Mouse (Mus musculus): ENCODE results near the gene Plekhm1.
"Not testable (repeated sequence)": the region's sequence is repeated elsewhere in the genome, so short reads cannot be mapped to it uniquely, and the experiment has no call there.

Plekhm1 gene

GRCm38 (mm10) chr11:103339414-103340119 is 72.9 kb downstream of the Plekhm1 start:
- no peak for DNase-seq (ENCODE audit: low spot score)

DNA sequence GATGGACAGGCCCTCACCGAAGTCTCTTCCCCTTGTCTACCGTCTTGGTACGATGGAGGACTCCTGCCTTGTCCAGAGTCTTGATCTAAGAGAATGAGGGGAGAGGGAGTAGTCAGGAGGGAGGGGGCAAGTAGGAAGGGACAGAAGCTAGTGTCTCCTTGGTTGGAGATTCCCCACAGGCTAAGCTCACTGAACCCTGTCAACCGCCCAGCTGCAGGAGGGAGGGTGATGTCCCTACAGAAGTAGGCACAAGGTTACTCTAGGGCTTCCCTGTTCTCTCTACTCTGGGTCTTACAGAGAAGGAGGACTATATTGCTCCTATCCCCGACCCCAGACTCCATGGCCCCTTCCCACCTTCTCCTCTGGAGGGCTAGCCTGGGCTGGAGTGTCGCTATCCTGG is 73.8 kb downstream of the Plekhm1 start:
- DNase-seq (ENCODE audit: low spot score), result no peak

DNA sequence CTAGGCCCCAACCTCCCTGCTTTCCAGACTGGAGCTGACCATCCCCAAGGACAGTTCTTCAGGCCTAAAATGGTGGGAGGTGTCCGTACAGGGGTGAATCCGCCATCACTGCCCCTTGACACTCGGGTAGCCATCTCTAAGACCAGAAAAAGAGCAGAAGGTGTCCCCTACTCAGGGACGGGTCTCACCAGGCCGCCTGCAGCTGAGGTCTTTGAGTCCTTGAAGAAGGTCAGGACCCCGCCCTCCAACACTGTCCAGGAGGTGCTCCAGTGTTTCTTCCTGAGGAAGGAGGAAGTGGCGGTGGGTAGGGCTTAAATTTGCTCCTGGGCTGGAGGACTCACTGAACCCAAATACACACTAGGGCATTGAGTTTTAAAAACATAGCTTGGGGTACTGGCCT is 74.4 kb downstream of the Plekhm1 start:
- DNase-seq (ENCODE audit: low spot score), result no peak

DNA sequence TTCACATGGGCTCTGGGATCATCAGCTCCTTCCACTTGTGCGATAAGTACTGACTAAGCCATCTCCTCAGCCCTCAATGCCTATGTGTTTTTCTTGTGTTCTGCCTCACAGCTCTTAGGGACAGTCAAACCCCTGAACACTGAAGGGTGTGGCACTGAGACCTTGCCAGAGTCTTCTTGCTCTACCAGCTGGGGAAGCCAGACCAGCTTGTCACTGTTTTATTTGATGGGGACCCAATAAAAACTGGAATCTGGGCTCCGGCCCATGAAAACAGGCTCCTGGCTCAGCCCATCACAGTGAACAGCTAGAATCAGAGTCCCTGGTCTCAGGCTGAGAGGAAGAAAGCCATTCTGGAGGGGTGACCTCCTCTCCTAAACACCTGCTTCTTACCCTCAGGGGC is 75.3 kb downstream of the Plekhm1 start:
- DNase-seq (ENCODE audit: low spot score), result peak; percentile 25

- DNase-seq (ENCODE audit: low spot score), result peak; percentile 80
These were observed 76.9 kb downstream of the Plekhm1 start for GRCm38 (mm10) chr11:103335561-103335960.

GRCm38 (mm10) chr11:103334925-103335324 is 77.6 kb downstream of the Plekhm1 start:
- DNase-seq (ENCODE audit: low spot score), result peak; percentile 21

DNA sequence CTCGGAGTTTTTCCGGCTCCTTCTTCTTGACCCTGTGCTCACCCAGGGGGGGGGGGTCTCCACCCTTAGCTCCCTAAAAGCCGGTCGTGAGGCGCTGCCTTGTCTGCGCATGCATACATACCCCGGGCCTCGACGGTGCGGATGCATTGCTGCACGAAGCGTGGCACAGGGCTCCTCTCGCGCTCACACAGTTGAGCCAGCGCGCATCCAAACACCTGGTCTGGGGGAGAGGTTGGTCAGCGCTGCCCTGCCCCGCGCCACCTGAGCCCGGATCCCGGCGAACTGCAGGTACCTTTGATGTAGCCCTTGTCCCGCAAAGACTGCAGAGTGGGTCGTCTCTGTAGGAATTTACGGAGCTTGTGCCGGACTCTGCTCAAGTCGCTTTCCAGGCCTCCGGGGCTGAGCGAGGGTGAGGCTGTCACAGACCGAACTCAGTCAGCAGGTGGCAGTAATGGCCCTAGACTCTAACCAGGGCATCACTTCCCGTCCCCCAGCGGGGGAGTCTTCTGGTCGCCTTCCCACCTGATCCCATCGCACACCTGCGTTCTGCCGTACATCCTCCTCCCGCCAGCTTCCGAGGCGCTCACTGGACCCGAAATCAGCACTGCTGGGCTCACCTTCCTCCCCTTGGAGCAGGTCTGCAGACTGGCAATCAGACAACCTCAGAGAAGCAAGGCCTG is 78.6 kb downstream of the Plekhm1 start:
- peak; percentile 21 for DNase-seq (ENCODE audit: low spot score)

- DNase-seq (ENCODE audit: low spot score), result no peak
These were observed 79.4 kb downstream of the Plekhm1 start for GRCm38 (mm10) chr11:103332890-103333651.

GRCm38 (mm10) chr11:103332186-103332889 is 80.1 kb downstream of the Plekhm1 start:
- peak; percentile 78 for DNase-seq (ENCODE audit: low spot score)

DNA sequence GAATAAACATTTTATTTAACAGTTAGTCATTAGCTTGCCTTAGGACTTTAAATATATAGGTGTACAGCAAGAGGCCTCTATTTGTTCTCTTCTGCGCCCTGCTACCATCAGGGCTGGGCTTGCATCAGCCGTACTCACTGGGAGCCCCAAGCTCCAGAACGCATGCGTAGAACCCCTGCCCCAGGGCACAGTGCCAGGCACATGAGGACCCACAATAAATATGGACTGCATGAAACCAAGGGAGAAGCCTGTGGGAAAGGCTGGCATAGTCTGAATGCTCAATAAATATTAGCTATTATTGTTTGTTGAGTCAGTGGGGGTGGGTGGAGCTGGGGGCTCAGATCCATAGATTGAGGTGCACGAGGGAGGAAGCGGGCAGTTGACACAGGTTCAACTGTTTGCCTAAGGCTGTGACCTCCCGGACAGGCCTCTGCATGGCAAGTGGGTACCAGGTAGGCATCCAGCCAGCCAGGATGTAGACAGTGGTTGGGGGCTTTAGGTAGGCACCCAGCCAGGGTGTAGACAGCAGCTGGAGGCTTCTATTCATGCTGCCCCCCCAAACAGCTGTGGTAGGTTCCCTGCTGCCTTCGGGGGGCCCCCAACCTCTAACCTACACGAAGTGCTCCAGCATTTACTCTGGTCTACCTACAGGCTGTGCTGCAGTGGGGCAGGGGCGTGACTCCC is 80.8 kb downstream of the Plekhm1 start:
- no peak for DNase-seq (ENCODE audit: low spot score)

GRCm38 (mm10) chr11:103330651-103331319 is 81.7 kb downstream of the Plekhm1 start:
- no peak for DNase-seq (ENCODE audit: low spot score)

- peak; percentile 70 for DNase-seq (ENCODE audit: low spot score)
These were observed 85.5 kb downstream of the Plekhm1 start for GRCm38 (mm10) chr11:103326950-103327349.

- peak; percentile 78 for DNase-seq (ENCODE audit: low spot score)
These were observed 87.3 kb downstream of the Plekhm1 start for GRCm38 (mm10) chr11:103325172-103325571.

DNA sequence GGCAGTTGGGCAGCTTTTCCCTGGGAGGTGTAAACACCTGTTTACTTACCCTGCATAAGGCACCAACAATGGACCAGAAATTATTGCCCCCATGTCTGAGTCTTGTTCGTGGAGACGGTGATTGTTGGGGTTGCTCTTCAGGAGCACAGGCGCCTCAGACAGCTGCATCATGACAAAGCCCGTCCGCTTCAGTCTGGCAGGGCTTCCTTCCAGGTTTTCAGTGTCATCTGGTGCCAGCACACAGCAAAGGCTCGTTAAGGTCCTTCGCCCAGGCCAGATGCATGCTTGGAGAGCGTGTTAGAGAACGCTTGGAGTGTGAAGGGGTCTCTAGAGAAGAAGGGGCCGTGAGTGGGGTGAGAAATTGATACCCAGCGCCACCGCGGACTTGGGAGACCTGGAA is 87.8 kb downstream of the Plekhm1 start:
- DNase-seq (ENCODE audit: low spot score), result no peak

DNA sequence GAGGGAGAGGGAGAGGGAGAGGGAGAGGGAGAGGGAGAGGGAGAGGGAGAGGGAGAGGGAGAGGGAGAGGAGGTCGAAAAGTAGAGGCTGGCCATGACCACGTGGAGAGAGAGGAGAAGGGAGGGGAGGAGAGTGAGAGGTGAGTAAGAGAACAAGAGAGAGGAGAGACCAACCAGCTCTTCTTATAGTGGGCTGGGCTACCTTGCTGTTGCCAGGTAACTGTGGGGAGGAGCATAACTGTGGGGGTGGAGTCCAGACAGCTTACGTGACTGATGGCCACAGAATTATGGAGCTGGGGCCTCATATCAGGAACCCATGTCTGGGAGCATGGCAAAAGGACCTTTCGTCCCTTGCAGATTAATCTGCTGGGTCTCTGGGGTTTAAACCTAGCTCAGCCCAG is 89.7 kb downstream of the Plekhm1 start:
- not testable (repeated sequence) for DNase-seq (ENCODE audit: low spot score)

GRCm38 (mm10) chr11:103320646-103321045 is 91.8 kb downstream of the Plekhm1 start:
- DNase-seq (ENCODE audit: low spot score), result peak; percentile 30

DNA sequence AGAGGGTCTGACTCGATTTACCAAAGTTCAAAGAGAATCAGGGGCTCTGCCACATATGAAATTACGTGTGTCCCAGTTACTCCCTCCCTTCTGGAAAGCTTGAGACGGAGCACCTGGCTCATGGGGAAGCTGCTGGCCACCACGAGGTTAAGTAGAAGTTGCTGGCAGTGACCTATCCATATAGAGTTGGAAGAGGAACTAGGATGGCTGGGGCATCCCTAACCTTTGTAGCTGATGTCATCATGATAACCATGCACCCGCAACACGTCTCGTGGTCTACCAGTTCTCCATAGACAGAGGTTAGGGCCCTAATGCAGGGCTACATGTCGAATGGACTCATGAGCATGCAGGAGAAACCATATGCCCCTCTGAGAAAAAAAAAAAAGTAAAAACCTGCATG is 92.3 kb downstream of the Plekhm1 start:
- DNase-seq (ENCODE audit: low spot score), result no peak

DNA sequence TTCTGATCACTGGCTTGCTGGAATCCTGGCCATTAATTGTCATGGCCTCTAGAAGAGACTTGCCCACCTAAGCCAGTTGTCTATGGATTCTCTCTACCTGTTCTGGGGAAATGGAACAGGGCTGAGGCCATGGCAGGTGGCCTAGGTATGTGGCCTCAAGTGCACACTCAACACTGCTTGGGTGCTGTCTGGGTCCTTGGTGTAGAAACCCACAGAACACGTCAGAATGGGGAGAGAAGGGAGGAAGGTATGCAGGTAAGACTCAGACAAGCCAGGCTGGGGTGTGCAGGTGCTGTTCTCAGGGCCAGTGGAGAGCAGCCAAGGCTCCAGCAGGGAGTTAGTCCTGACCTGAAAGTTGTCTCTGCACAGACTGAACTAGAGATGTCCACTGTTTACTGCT is 94.4 kb downstream of the Plekhm1 start:
- DNase-seq (ENCODE audit: low spot score), result no peak

GRCm38 (mm10) chr11:103315379-103315778 is 97.1 kb downstream of the Plekhm1 start:
- no peak for DNase-seq (ENCODE audit: low spot score)

DNA sequence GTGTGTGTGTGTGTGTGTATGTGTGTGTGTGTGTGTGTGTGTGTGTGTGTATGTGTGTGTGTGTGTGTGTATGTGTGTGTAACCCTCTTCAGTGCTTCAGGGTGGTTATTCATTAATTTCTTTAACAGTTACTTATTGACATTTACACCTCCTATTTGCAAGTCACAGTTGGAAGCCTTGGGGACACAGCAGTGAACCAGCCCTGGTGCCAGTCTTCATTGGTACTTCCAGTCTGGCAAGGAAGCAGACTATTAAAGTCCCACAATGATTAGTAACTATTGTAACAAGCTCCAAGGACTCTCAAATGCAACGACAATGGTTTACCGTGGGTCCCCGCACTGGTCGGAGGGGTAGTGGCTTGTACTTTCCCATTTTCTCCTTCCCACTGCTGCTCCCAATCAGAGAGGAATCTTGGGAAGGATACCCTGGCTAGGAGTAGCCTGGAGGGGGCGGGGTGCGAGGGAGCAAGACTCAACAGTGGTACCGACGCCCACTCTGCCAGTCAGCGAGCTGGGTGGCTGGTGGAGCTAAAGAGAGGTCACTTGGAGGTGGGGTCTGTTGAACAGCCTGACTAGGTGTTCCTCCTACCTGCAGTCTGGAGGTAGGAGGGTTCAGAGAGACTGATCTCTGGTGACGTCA is 97.6 kb downstream of the Plekhm1 start:
- no peak for DNase-seq (ENCODE audit: low spot score)
